Mouse (Mus musculus) liver, postnatal 0 days (tissue): ENCODE data around the gene Brsk2.

Source experiments
- CTCF ChIP-seq: sonication (generic); IDR thresholded peaks from 2 replicates; pipeline ENCODE4 v1.5.1; 2016; ENCODE audit warnings: antibody characterized with exemption, low read depth
- EP300 ChIP-seq: IDR thresholded peaks from 2 replicates; pipeline ENCODE4 v1.6.1; 2016; ENCODE audit warnings: antibody characterized with exemption, low read depth, mild to moderate bottlenecking

- peak; percentile 32 for TF ChIP-seq CTCF
- TF ChIP-seq EP300 = no peak
Measured at GRCm38 (mm10) chr7:141948045-141948444, 1.5 kb upstream of the Brsk2 start.
